Mouse (Mus musculus) splenic B cell, adult 2 months (primary cell): ENCODE data around the gene Gm16440.
"Not testable (repeated sequence)": the region's sequence is repeated elsewhere in the genome, so short reads cannot be mapped to it uniquely, and the experiment has no call there.

Experiments
- DNase-seq: peaks from one replicate; pipeline ENCODE4 v3.0.0-alpha.2; 2011; ENCODE audit warnings: low read depth, low spot score
- H3K27me3 ChIP-seq: 2 replicates; pipeline ENCODE4 v1.6.1; 2012; ENCODE audit warnings: mild to moderate bottlenecking, low read length, moderate library complexity, mixed read lengths; ENCODE audit not compliant: control insufficient read depth, poor library complexity, insufficient read depth, severe bottlenecking
- H3K36me3 ChIP-seq: 2 replicates; pipeline ENCODE4 v1.6.1; 2012; ENCODE audit warnings: mild to moderate bottlenecking, low read length, moderate library complexity, mixed read lengths; ENCODE audit not compliant: control insufficient read depth, poor library complexity, insufficient read depth, severe bottlenecking

The Gm16440 gene

GRCm38 (mm10) chr14:6390219-6390618 is at the start of gene Gm16440:
Gene Gm16440 (minus strand): TSS chr14:6390319.
- not testable (repeated sequence) for DNase-seq, H3K36me3 ChIP-seq, H3K27me3 ChIP-seq

GRCm38 (mm10) chr14:6426766-6427165 is 36.6 kb upstream of the Gm16440 start:
- H3K36me3 ChIP-seq, DNase-seq, H3K27me3 ChIP-seq: not testable (repeated sequence)

- H3K27me3 ChIP-seq, H3K36me3 ChIP-seq, DNase-seq: not testable (repeated sequence)
These were observed 36.2 kb upstream of the Gm16440 start for GRCm38 (mm10) chr14:6426353-6426752.

DNA sequence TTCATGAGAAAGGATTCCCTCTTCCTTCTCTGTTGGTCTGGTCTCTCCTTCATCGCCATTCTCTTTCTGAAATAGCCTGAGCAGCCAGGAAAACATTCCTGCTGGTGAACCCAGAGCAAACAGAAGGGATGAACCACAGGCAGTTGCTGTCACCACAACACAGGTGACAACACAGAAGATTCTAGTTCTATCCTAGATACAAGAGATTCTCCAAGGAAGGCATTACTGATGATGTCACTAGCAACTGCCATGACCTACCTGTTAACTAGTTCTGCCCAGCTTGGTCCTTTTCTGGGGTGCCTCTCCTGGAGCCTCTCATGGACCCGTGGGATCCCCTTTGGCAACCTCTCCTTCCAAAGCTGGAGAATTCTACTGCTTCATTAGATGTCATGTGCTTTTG is 22.3 kb upstream of the Gm16440 start, which contains the start of gene Gm3591:
TSS of gene Gm3591 (minus strand) at position 101 of the 400 bp plus-strand sequence.
- not testable (repeated sequence) for DNase-seq, H3K27me3 ChIP-seq, H3K36me3 ChIP-seq

- not testable (repeated sequence) for H3K27me3 ChIP-seq, H3K36me3 ChIP-seq, DNase-seq
These were observed 46.5 kb downstream of the Gm16440 start, which contains the start of gene Gm3618 for GRCm38 (mm10) chr14:6343578-6343977. Gene Gm3618 (minus strand): TSS chr14:6343678.
